Mouse (Mus musculus): Measurements from ENCODE around the gene 9530077C05Rik.
"Not testable (repeated sequence)": the region's sequence is repeated elsewhere in the genome, so short reads cannot be mapped to it uniquely, and the experiment has no call there.

Gene 9530077C05Rik

DNA sequence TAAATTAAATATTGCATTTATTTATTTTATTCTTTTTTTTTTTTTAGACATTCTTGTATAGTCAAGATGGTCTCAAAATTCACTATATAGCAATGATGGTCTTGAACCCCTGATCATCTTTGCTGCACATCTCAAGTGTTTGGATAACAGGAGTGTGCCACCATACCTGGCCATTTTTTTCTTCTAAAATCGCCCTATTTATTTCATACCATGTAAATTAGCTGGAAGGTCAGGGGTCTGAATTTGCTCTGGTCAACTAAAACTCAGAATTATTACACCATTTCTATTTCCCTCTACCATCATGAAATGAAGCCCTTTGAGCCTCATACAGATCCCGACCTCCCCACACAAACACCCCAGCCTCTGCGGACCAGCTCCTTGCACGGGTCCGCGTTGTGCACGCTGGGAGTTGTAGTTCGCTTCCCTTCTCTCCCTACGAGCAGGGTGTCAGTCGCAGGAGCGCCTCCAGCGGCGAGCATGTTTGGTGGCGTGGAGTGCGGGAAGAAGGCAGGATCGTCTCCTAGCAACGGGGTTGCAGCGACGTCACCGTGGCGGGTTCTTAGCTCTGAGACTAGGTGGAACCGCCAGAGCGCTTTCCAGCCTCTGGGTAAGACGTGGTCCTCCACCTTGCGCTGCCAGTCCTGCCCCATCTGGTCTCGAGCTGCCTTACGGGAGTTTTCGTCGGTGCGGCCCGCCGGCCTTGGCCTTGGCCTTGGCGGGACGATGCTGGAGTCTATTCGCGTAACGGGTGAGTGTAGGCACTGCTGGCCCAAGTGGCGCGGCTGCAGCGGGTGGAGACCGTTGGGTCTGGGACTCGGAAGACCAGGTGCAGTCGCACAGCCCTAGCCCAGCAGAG is at the start of gene 9530077C05Rik:
Gene 9530077C05Rik (plus strand): TSS at position 512 of the 856 bp plus-strand sequence.
- in situ Hi-C loops (cut with MboI, MseI), result no loop called here

DNA sequence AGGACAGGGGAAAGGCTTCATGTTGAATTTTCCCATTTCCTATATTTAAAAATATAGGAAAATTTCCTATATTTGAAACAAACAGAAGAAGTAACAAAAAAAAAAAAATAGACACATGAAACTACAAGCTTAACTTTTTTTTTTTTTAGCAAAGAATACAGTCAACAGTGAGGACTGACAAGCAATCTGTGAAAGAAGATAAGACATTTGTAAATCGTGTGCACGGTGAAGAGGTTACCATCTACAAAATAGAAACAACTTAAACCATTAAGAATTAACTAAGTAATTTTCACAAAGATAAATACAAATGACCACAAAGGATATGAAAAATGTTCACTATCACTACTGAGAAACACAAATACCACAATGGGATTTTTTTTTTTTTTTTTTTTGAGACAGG is 45.1 kb upstream of the 9530077C05Rik start:
- in situ Hi-C loops (cut with MboI, MseI), result loop anchor here (10.0 to 25.0 kb wide), 2 partner anchors 981 to 1454 kb away; no protein-coding TSS in a partner anchor

DNA sequence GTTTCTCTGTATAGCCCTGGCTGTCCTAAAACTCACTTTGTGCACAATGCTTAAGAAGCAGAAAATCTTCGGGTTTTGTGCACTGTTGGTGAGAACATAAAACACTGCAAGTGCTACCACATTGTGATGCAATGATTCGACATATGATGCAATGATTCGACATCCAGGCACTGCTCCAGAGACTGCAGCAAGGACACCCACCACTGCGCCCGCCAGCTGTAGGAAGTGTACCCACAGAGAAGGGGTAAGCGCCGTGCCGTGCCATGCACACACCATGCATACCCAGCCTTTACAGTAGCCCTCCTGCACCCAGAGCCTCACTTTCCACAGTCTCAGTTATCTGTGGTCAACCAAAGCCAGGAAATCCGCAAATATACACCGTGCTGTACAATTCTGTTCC is 44.7 kb upstream of the 9530077C05Rik start:
- in situ Hi-C loops (cut with MboI, MseI), result loop anchor here (10.0 to 25.0 kb wide), 2 partner anchors 982 to 1454 kb away; no protein-coding TSS in a partner anchor

DNA sequence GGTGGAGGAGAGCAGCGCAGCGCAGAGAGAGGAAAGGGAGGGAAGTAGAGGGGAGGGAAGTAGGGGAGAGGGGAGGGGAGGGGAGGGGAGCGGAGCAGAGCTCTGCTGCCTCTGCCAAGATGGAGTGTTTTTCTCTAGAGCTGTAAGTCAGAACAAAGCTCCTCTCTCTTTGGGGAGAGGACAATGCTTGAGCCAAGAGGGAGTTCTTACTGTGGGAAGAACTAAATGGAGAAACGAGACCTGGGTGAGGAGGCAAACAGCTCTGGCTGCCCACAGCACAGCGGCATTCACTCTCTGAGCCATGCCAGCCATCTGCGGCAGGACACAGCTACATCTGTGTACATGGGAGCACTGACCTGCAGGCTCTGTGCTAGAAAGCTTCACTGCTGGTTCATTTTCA is 43.3 kb upstream of the 9530077C05Rik start:
- in situ Hi-C loops (cut with MboI, MseI), result loop anchor here (10.0 to 25.0 kb wide), 2 partner anchors 983 to 1456 kb away; no protein-coding TSS in a partner anchor

DNA sequence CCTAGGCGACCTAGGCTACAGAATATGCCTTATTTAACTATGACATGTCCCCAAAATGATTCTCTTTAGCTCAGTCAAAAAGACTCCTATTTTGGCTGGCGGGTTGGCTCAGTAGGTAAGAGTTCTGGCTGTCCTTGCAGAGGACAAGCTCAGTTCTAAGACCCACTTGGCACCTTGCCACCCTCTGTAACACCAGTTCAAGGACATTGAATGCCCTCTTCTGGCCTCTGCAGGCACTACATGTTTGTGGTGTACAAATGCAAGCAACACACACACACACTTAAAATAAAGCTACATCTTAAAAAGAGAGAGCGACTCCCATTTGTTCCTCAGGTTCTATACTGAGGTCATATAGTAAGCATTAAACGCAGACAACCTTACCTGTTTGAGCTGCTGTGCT is 38.6 kb upstream of the 9530077C05Rik start:
- in situ Hi-C loops (cut with MboI, MseI), result loop anchor here (10.0 to 25.0 kb wide), 2 partner anchors 1258 to 1460 kb away; no protein-coding TSS in a partner anchor

DNA sequence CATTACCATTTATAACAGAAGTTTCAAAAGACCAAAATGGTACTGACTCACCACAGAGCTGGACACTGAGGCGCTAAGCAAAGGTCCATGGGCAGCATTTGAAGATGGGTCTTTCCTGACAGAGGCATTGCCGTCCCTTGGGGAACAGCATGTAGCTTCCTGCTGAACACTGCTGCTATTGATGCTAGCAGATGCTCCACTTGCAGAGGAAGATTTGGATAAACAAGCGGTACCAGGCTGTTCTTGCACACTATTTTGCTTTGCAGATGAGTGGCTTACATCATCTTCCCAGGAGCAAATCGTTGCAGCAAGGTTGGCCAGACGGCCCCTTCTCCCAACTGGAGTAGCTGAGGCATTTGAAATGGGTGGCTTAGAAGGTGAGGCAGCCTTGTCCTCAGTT is 35.2 kb upstream of the 9530077C05Rik start:
- in situ Hi-C loops (cut with MboI, MseI), result loop anchor here (10.0 kb wide), 1 partner anchor 1261 kb away; no protein-coding TSS in a partner anchor

DNA sequence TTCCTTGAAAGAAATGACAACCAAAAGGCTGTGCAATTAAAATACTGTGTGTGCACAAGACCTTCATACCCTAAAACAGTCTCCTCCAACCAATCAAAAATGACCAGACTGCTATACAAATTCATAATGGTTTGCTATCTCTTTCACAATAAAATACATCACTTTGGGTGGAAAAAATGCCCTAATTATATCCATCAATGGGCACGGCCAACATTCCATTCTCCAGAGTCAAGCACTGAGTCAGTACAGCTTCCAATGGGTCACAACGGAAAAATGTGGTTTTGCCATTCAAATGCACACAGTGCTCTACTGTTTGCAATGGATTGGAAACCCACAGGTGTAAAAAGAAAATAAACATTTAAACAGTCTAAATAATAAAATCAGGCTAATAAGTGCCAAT is 25.4 kb upstream of the 9530077C05Rik start:
- in situ Hi-C loops (cut with MboI, MseI), result no loop called here

DNA sequence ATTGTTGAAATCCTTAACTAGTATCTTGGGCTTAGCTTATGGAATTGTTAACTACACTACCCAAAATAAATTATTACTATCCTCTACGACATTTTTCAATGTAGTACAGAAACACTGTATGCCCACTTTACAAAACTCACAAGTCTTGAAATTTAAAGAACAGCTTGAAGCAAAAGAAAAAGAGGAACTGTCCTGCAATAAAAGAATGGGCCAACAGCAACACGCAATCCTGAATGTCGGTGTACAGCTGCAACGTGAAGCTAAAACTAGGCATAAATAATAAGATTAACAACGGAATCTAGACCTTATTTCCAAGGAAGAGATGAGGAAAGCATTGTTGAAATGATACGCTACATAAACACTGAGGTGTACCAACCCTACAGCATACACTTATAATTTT is 23.4 kb upstream of the 9530077C05Rik start:
- in situ Hi-C loops (cut with MboI, MseI), result no loop called here

DNA sequence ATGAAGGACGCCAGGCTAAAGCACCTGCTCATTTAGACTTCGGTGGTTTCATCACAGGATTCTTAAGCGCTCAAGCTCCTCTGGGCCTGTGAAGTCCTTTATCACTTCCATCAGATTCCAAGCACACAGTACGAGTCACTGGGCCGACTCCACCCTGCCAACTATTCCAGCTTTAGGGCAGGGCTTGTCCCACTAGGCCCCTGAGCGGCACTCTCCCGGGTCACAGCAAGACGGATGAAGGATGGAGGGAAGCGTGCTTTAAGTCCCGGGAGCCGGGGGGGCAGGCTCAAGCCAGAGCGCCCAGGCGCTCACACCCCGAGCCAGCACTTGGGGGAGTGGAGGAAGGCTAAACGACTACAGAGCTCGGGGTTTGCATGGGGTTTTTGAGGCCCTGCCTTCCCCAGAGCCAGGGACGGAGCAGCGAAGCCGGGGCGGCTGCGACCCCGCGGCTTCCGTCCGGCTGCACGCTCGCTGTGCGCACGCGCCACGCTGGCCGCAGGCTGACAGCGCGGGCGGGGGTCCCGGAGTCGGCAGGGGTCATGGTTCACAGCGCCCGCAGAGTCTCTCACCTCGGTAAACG is 22.8 kb upstream of the 9530077C05Rik start:
- in situ Hi-C loops (cut with MboI, MseI), result no loop called here

DNA sequence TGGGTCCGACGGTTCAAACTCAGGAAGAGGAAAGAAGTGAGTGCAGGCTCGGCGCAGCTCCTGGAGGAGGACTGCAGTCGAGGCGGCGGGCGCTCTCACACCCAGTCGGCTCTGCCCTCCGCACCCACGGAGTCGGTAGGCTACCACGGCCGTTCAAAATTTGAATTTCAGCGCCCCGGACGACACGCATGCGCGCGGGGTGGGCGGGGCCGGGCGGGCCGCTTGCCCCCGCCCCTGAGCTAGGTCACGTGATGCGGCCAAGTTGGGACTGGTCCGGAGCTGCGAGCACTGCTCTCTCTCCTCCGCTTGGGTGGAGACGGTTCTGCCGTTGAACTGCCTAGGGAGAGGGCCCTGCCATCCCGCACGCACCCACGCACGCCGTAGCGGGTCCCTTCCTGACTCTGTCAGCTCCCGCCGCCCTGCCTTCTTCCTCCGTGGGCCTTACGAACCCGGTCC is 22.3 kb upstream of the 9530077C05Rik start, which contains the start of gene Anln:
Gene Anln (minus strand): TSS at position 168 of the 456 bp plus-strand sequence.
- in situ Hi-C loops (cut with MboI, MseI), result no loop called here

DNA sequence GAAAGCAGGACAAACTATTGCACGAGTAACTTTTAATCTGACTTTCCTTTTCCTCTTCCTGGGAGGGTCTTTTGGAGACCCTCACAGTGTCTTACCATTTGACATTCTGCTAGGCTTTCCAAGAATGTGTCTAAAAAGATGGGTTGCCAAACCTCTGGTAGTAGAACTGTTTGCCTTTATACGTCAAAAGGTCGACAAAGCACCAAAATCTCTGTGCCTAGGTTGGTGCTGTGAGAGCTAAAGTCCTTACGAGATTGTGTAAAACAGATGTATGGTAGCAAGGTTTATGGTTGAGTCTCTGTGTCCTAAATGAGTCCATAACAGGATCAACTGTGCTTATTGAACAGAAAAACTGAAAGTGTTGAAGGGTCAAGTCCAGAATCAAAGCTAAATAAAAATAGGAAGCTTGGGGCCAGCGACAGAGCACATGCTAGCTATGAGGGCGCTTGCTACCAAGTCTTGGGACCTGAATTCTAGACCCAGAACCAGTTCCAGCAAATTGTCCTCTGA is 21.5 kb upstream of the 9530077C05Rik start:
- in situ Hi-C loops (cut with MboI, MseI), result no loop called here

DNA sequence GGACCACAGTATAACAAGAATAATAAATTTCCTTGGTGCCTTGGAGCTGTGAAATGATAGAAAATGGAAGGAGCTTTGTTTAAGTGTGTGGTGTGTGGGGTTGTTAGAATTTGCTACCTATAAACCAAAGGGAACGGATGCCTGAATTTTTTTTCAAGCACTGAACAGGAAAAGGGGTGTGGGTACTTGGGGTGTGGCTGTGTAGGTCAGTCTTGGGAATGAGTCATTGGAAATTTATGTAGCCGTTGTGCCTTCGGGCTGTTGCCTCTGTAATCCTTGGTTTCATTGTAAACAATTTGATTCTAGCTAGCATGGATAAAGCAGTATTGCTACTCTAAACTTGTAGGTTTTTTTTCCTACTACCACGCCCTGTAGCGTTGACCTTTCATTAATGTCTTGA is 20.9 kb upstream of the 9530077C05Rik start:
- in situ Hi-C loops (cut with MboI, MseI), result no loop called here

DNA sequence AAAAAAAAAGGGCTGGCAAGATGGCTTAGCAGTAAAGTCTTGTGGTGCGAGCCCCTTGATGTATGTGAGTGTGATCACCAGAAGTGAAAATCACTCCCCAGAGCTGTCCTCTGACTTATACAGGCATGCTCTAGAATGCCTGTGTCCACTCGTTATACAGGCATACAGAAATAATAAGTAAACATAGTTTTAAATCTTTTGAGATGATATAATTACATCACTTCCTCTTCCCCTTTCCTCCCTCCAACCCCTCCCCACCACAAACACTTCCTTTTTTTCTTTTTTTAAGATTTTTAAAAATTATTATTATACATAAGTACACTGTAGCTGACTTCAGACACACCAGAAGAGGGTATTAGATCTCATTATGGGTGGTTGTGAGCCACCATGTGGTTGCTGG is 16.6 kb upstream of the 9530077C05Rik start:
- in situ Hi-C loops (cut with MboI, MseI), result no loop called here

DNA sequence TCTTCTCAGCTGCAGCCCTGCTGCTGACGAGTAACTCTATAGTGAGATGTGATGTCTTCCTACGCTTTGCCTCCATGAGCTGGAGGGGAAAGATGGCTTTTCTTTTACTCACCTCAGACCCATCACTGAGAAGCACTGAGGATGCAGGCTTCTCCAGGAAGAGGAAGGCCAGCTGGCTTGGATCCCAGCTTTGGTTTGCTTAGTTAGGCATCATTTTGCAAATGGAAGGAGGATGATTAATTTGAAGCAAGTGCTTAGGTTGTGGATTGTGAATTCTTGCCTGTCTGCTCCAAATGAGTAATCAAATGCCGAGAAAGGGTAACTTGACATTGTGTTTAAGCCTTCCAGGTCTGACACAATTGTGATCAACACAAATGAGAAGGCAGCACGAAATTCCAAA is 12.3 kb upstream of the 9530077C05Rik start:
- in situ Hi-C loops (cut with MboI, MseI), result no loop called here

DNA sequence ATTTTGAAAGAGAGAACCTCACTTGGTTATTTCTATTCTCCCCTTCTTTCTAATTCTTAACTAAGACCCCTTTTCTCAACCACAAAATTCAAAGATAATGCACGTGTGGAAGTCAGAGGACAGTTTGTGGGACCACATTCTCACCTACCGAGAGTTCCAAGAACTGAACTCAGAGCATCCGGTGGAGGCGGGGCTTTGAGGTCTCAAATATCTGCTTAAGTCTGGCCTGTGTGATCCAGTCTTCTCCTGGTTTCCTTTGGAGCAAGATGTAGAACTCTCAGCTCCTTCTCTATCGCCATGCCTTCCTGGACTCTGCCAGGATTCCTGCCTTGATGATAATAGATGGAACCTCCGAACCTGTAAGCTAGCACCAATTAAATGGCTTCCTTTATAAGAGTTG is 9.3 kb upstream of the 9530077C05Rik start:
- in situ Hi-C loops (cut with MboI, MseI), result no loop called here

DNA sequence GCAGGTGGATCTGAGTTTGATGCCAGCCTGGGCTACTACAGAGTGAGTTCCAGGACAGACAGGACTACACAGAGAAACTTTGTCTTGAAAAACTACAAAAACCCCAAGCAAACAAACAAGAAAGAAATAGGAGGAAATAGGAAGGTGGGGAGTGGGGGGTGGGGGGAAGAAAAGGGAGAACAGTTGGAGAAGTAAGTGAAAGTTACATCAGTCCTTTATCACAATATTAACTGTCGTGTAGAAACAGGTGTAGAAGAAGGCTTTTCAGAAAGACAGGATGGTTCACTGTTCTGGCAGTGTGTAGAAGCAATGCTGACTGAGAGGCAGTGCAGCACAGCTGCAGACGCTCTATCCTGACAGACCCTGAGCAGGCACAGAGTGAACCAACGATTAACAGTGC is 8.3 kb upstream of the 9530077C05Rik start:
- in situ Hi-C loops (cut with MboI, MseI), result no loop called here

DNA sequence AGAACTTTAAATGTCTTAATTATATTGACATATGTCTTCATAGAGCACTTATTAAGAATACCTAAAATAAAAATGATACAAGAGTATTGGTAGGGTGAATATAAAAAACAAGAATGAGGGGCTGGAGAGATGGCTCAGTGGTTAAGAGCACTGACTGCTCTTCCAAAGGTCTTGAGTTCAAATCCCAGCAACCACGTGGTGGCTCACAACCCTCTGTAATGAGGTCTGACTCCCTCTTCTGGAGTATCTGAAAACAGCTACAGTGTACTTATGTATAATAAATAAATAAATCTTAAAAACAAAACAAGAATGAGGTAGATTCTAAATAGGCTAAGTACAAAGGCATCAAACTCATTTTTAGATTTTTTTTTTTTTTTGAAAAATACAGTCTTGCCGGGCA is 7.8 kb upstream of the 9530077C05Rik start:
- in situ Hi-C loops (cut with MboI, MseI), result not testable (repeated sequence)

DNA sequence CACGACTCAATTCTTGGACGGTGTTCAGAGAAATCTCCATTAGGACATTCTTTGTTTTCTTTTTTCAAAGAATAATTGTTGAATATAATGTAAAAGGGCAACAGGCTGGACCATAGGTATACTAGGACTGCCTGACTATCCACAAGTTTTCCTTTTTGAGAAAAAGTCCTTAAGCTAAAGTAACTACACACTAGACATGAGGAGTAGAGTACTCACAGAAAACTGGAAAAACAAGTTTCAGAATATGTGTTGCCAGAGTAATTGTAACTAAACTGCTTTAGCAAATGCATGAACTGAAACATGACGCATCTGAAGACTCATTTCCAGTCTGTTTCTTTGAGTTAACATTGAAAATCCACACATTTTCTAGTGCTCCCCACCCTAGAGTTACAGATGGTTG is 5.9 kb upstream of the 9530077C05Rik start:
- in situ Hi-C loops (cut with MboI, MseI), result no loop called here

DNA sequence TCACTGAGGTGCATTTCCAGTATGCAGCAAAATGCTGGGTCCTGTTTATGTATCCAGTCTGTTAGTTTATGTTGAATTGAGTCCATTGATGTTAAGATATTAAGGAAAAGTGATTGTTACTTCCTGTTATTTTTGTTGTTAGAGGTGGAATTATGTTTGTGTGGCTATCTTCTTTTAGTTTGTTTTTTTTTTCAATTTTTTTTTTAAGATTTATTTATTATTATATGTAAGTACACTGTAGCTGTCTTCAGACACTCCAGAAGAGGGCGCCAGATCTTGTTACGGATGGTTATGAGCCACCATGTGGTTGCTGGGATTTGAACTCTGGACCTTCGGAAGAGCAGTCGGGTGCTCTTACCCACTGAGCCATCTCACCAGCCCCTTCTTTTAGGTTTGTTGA is 3.7 kb upstream of the 9530077C05Rik start:
- in situ Hi-C loops (cut with MboI, MseI), result not testable (repeated sequence)

DNA sequence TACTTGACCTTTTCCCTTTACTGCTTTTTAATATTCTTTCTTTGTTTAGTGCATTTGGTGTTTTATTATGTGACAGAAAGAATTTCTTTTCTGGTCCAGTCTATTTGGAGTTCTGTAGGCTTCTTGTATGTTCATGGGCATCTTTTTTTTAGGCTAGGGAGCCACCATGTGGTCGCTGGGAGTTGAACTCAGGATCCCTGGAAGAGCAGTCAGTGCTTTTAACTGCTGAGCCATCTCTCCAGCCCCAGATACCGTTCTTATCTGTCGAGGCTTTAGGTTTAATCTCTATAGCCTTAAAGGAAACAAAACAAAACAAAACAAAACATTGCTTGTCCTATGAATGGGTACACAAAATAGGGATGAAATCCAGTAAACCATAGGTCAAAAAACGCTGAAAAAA is 3.0 kb upstream of the 9530077C05Rik start:
- in situ Hi-C loops (cut with MboI, MseI), result not testable (repeated sequence)

DNA sequence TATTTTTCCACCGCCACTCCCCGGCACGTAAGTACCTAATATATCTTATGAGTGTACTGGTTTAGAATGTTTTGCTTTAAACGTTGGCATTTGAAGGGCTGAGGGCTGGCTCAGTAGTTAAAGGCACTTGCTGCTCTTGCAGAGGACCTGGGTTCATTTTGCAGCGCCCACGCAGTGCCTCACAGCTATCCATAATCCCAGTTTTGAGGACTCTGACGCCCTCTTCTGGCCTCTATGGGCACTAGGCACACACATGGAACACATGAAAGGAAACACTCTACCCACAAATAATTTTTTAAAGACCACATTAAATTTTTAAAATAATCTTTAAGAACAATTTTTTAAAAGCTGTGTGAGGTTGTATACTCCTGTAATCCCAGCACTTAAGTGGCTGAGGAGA is 1.8 kb upstream of the 9530077C05Rik start:
- in situ Hi-C loops (cut with MboI, MseI), result no loop called here

DNA sequence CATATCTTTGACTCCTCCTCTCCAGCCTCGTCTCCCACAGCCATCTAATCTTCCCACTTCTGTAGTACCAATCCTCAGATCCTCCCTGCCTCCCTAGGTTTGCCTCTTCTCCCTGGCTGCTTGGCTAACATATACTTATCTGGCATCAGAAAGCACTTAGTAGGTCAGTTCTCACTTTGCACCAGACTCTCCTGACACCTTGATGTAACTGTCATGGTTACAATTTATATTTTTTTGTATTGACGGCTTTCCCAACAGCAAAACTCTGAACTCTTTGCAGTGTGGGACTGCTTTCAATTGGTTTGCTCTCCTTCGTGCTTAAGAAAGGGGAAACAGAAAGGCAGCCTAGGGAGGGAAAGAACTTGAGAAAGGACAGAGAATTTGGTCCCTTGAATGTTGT is 4.9 kb downstream of the 9530077C05Rik start:
- in situ Hi-C loops (cut with MboI, MseI), result no loop called here

Measured in T-helper 2 cell (primary cell).